Mouse (Mus musculus) MEL (cell line): Measurements from ENCODE around the gene Paqr5.

Experiments
- BHLHE40 ChIP-seq: IDR thresholded peaks from 2 replicates; pipeline ENCODE4 v1.6.1; 2012; ENCODE audit warnings: low read depth, mild to moderate bottlenecking, inconsistent platforms, low read length, improper control_type of control experiment, borderline replicate concordance
- CTCF ChIP-seq, 3 experiments: IDR thresholded peaks in 2 of 3; conservative IDR thresholded peaks in 1 of 3; 2 replicates each; pipeline ENCODE4 v1.5.1; 2011 to 2012; ENCODE audit warnings: low read length in 3 of 3, low read depth in 2 of 3, mild to moderate bottlenecking in 2 of 3, improper control_type of control experiment in 1 of 3, inconsistent platforms in 1 of 3, mixed read lengths in 1 of 3, moderate library complexity in 1 of 3; ENCODE audit not compliant: control insufficient read depth in 1 of 3, insufficient read depth in 1 of 3, poor library complexity in 1 of 3, severe bottlenecking in 1 of 3
- EP300 ChIP-seq, 2 experiments: IDR thresholded peaks; 2 replicates each; pipeline ENCODE4 v1.6.1; 2011; ENCODE audit warnings: improper control_type of control experiment in 2 of 2, low read length in 2 of 2, low read depth in 1 of 2, mild to moderate bottlenecking in 1 of 2
- GABPA ChIP-seq: IDR thresholded peaks from 2 replicates; pipeline ENCODE4 v1.6.1; 2012; ENCODE audit warnings: low read depth, mild to moderate bottlenecking, inconsistent platforms, low read length, improper control_type of control experiment, moderate library complexity
- POLR2A ChIP-seq, 2 experiments: IDR thresholded peaks; 2 replicates each; pipeline ENCODE4 v1.6.1; 2011 to 2012; ENCODE audit warnings: low read length in 2 of 2, mild to moderate bottlenecking in 2 of 2, control low read depth in 1 of 2, improper control_type of control experiment in 1 of 2, low read depth in 1 of 2, moderate library complexity in 1 of 2; ENCODE audit not compliant: control insufficient read depth in 1 of 2, insufficient read depth in 1 of 2, poor library complexity in 1 of 2
- UBTF ChIP-seq: IDR thresholded peaks from 2 replicates; pipeline ENCODE4 v1.6.1; 2012; ENCODE audit warnings: low read depth, mild to moderate bottlenecking, inconsistent platforms, low read length, improper control_type of control experiment, moderate library complexity, borderline replicate concordance; ENCODE audit not compliant: insufficient read depth

DNA sequence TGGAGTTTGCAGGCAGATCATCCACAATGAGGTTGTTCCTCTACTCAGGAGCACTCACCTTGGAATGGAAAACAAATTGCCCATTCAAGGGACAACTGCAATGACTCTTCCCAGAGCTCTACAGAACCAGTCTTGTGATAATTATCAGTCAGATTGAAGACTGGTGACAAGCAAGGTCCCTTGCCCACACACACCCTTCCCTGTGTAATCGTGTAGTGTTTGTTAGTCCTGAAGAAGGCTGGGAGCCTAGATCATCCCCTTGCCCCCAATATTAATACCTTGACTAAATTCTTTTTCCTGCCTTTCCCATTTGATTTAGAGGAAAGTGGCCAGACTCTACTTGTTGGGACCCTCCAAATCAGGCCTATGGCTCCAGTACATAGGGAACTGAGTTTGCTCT is 117.0 kb downstream of the Paqr5 start:
- no peak; a peak in 1 of 4 replicates for TF ChIP-seq POLR2A (IDR thresholded peaks at IDR 0.05; ENCODE audit: control insufficient read depth in 1 of 2, insufficient read depth in 1 of 2, low read depth in 1 of 2, low read length in 2 of 2, poor library complexity in 1 of 2)
- TF ChIP-seq CTCF (IDR thresholded peaks at IDR 0.05 in 2 of 3, conservative IDR thresholded peaks at IDR 0.05 in 1 of 3; ENCODE audit: control insufficient read depth in 1 of 3, insufficient read depth in 1 of 3, low read depth in 2 of 3, low read length in 3 of 3, poor library complexity in 1 of 3, severe bottlenecking in 1 of 3): no peak
- no peak for TF ChIP-seq BHLHE40
- TF ChIP-seq GABPA: no peak
- no peak for TF ChIP-seq UBTF
- TF ChIP-seq EP300 (IDR thresholded peaks at IDR 0.05; ENCODE audit: low read depth in 1 of 2, low read length in 2 of 2): no peak
